Mouse (Mus musculus): ENCODE data around the gene Castor1.

- TF ChIP-seq CTCF (conservative IDR thresholded peaks at IDR 0.05; ENCODE audit: insufficient read depth, insufficient read length, low read depth, low read length) (no peak), POLR2A (IDR thresholded peaks at IDR 0.05; ENCODE audit: low read depth, low read length) (no peak)
Measured at GRCm38 (mm10) chr11:4263296-4263695, 45.3 kb downstream of the Castor1 start.
